Mouse (Mus musculus): ENCODE data around the gene Kcnb1. TPM values are rescaled to one million over a fixed set of nuclear protein-coding genes. Genes with fewer than 3 reads are reported as not detected.

Gene Kcnb1
- polyA plus RNA-seq, 1 experiment, result 0.62 TPM

- Histone ChIP-seq H3K4me1 (ENCODE audit: control insufficient read depth, insufficient read depth, low read length) (peaks cover 19% of the 10 kb centered on the region), H3K27ac (ENCODE audit: insufficient read depth, low read depth, low read length) (peak overlapping the region; percentile 61), H3K4me3 (ENCODE audit: insufficient read depth, low read length) (no peak overlapping the region)
- no peak for TF ChIP-seq CTCF (IDR thresholded peaks at IDR 0.05; ENCODE audit: low read depth, low read length)
Measured at GRCm38 (mm10) chr2:167093171-167093900, 96.6 kb downstream of the Kcnb1 start.

GRCm38 (mm10) chr2:167090271-167090670, 99.7 kb downstream of the Kcnb1 start:
- Histone ChIP-seq H3K4me1 (ENCODE audit: control insufficient read depth, insufficient read depth, low read length) (peaks cover 19% of the 10 kb centered on the region), H3K4me3 (ENCODE audit: insufficient read depth, low read length) (no peak overlapping the region), H3K27ac (ENCODE audit: insufficient read depth, low read depth, low read length) (no peak overlapping the region)
- TF ChIP-seq CTCF (IDR thresholded peaks at IDR 0.05; ENCODE audit: low read depth, low read length) (no peak), POLR2A (IDR thresholded peaks at IDR 0.05; ENCODE audit: borderline replicate concordance, low read depth, low read length) (no peak)

- Histone ChIP-seq H3K4me1 (ENCODE audit: control insufficient read depth, insufficient read depth, low read length) (no peaks in the 10 kb centered on the region), H3K4me3 (ENCODE audit: insufficient read depth, low read length) (no peak overlapping the region), H3K27ac (ENCODE audit: insufficient read depth, low read depth, low read length) (no peak overlapping the region)
- TF ChIP-seq POLR2A (IDR thresholded peaks at IDR 0.05; ENCODE audit: borderline replicate concordance, low read depth, low read length), result no peak
- no peak for TF ChIP-seq CTCF (IDR thresholded peaks at IDR 0.05; ENCODE audit: low read depth, low read length)
Measured at GRCm38 (mm10) chr2:167086836-167087235, 103.1 kb downstream of the Kcnb1 start.

GRCm38 (mm10) chr2:167086092-167086491, 103.9 kb downstream of the Kcnb1 start:
- Histone ChIP-seq H3K27ac (ENCODE audit: insufficient read depth, low read depth, low read length) (no peak overlapping the region), H3K4me3 (ENCODE audit: insufficient read depth, low read length) (no peak overlapping the region), H3K4me1 (ENCODE audit: control insufficient read depth, insufficient read depth, low read length) (no peaks in the 10 kb centered on the region)
- TF ChIP-seq CTCF (IDR thresholded peaks at IDR 0.05; ENCODE audit: low read depth, low read length) (no peak), POLR2A (IDR thresholded peaks at IDR 0.05; ENCODE audit: borderline replicate concordance, low read depth, low read length) (no peak)

- Histone ChIP-seq H3K4me3 (ENCODE audit: insufficient read depth, low read length) (no peak overlapping the region), H3K27ac (ENCODE audit: insufficient read depth, low read depth, low read length) (no peak overlapping the region), H3K4me1 (ENCODE audit: control insufficient read depth, insufficient read depth, low read length) (peaks cover 13% of the 10 kb centered on the region)
- TF ChIP-seq CTCF (IDR thresholded peaks at IDR 0.05; ENCODE audit: low read depth, low read length) (no peak), POLR2A (IDR thresholded peaks at IDR 0.05; ENCODE audit: borderline replicate concordance, low read depth, low read length) (no peak)
Measured at GRCm38 (mm10) chr2:167081639-167082038, 108.3 kb downstream of the Kcnb1 start.

- TF ChIP-seq POLR2A (IDR thresholded peaks at IDR 0.05; ENCODE audit: borderline replicate concordance, low read depth, low read length), result no peak
- TF ChIP-seq CTCF (IDR thresholded peaks at IDR 0.05; ENCODE audit: low read depth, low read length), result no peak
- Histone ChIP-seq H3K27ac (ENCODE audit: insufficient read depth, low read depth, low read length) (no peak overlapping the region), H3K4me3 (ENCODE audit: insufficient read depth, low read length) (no peak overlapping the region), H3K4me1 (ENCODE audit: control insufficient read depth, insufficient read depth, low read length) (peaks cover 13% of the 10 kb centered on the region)
Measured at GRCm38 (mm10) chr2:167081135-167081534, 108.8 kb downstream of the Kcnb1 start.

GRCm38 (mm10) chr2:167080387-167080786, 109.6 kb downstream of the Kcnb1 start:
- Histone ChIP-seq H3K4me1 (ENCODE audit: control insufficient read depth, insufficient read depth, low read length) (peaks cover 13% of the 10 kb centered on the region), H3K27ac (ENCODE audit: insufficient read depth, low read depth, low read length) (no peak overlapping the region), H3K4me3 (ENCODE audit: insufficient read depth, low read length) (no peak overlapping the region)
- TF ChIP-seq POLR2A (IDR thresholded peaks at IDR 0.05; ENCODE audit: borderline replicate concordance, low read depth, low read length) (no peak), CTCF (IDR thresholded peaks at IDR 0.05; ENCODE audit: low read depth, low read length) (no peak)

- Histone ChIP-seq H3K4me1 (ENCODE audit: control insufficient read depth, insufficient read depth, low read length) (peaks cover 13% of the 10 kb centered on the region), H3K27ac (ENCODE audit: insufficient read depth, low read depth, low read length) (no peak overlapping the region), H3K4me3 (ENCODE audit: insufficient read depth, low read length) (no peak overlapping the region)
- TF ChIP-seq CTCF (IDR thresholded peaks at IDR 0.05; ENCODE audit: low read depth, low read length), result no peak
- TF ChIP-seq POLR2A (IDR thresholded peaks at IDR 0.05; ENCODE audit: borderline replicate concordance, low read depth, low read length), result no peak
Measured at GRCm38 (mm10) chr2:167079535-167080257, 110.3 kb downstream of the Kcnb1 start.

- Histone ChIP-seq H3K4me3 (ENCODE audit: insufficient read depth, low read length) (no peak overlapping the region), H3K4me1 (ENCODE audit: control insufficient read depth, insufficient read depth, low read length) (peaks cover 13% of the 10 kb centered on the region), H3K27ac (ENCODE audit: insufficient read depth, low read depth, low read length) (no peak overlapping the region)
- TF ChIP-seq POLR2A (IDR thresholded peaks at IDR 0.05; ENCODE audit: borderline replicate concordance, low read depth, low read length), result no peak
- no peak for TF ChIP-seq CTCF (IDR thresholded peaks at IDR 0.05; ENCODE audit: low read depth, low read length)
Measured at GRCm38 (mm10) chr2:167078931-167079495, 110.9 kb downstream of the Kcnb1 start.

GRCm38 (mm10) chr2:167078486-167078885, 111.5 kb downstream of the Kcnb1 start:
- TF ChIP-seq CTCF (IDR thresholded peaks at IDR 0.05; ENCODE audit: low read depth, low read length) (no peak), POLR2A (IDR thresholded peaks at IDR 0.05; ENCODE audit: borderline replicate concordance, low read depth, low read length) (no peak)
- no peak overlapping the region for H3K4me3 ChIP-seq (ENCODE audit: insufficient read depth, low read length)
- peaks cover 13% of the 10 kb centered on the region for H3K4me1 ChIP-seq (ENCODE audit: control insufficient read depth, insufficient read depth, low read length)
- H3K27ac ChIP-seq (ENCODE audit: insufficient read depth, low read depth, low read length), result no peak overlapping the region
